Mouse (Mus musculus) midbrain, postnatal 0 days (tissue): Measurements from ENCODE around the gene Fam222a. TPM values are rescaled to one million over a fixed set of nuclear protein-coding genes. Genes with fewer than 3 reads are reported as not detected.

Source experiments
- ATAC-seq: fragments of 200-750 bp; cut with Nextera tagmentation; 2 replicates; pipeline ENCODE4 v1.8.0; 2017; ENCODE audit warnings: moderate number of reproducible peaks, mild to moderate bottlenecking, moderate TSS enrichment, moderate library complexity; ENCODE audit not compliant: low FRiP score
- DNase-seq: peaks from one replicate; pipeline ENCODE4 v3.0.0-alpha.2; 2015; ENCODE audit warnings: low spot score
- H3K27ac ChIP-seq: fragments of 300-500 bp; sonication (generic); 2 replicates; pipeline ENCODE4 v1.5.1; 2014; ENCODE audit warnings: low read depth, mild to moderate bottlenecking, low read length, mixed read lengths
- H3K27me3 ChIP-seq: fragments of 300-500 bp; sonication (generic); 2 replicates; pipeline ENCODE4 v1.6.1; 2014; ENCODE audit warnings: low read length, control low read depth, mixed read lengths; ENCODE audit not compliant: insufficient read depth
- H3K36me3 ChIP-seq: fragments of 300-500 bp; sonication (generic); 2 replicates; pipeline ENCODE4 v1.6.1; 2014; ENCODE audit warnings: low read length, control low read depth, mixed read lengths; ENCODE audit not compliant: insufficient read depth
- H3K4me1 ChIP-seq: fragments of 300-500 bp; sonication (generic); 2 replicates; pipeline ENCODE4 v1.6.1; 2014; ENCODE audit warnings: mild to moderate bottlenecking, control low read depth, antibody characterized with exemption, low read length, mixed read lengths; ENCODE audit not compliant: insufficient read depth
- H3K4me2 ChIP-seq: fragments of 300-500 bp; sonication (generic); 2 replicates; pipeline ENCODE4 v1.6.1; 2014; ENCODE audit warnings: low read depth, mild to moderate bottlenecking, low read length, mixed read lengths; ENCODE audit not compliant: poor library complexity, severe bottlenecking
- H3K4me3 ChIP-seq: fragments of 300-500 bp; sonication (generic); 2 replicates; pipeline ENCODE4 v1.5.1; 2014; ENCODE audit warnings: low read depth, mild to moderate bottlenecking, low read length, moderate library complexity
- H3K9ac ChIP-seq: fragments of 300-500 bp; sonication (generic); replicated peaks from 2 replicates; pipeline ENCODE4 v1.6.1; 2014; ENCODE audit warnings: mild to moderate bottlenecking, low read length, moderate library complexity, mixed read lengths; ENCODE audit not compliant: poor library complexity, severe bottlenecking
- H3K9me3 ChIP-seq: fragments of 300-500 bp; sonication (generic); 2 replicates; pipeline ENCODE4 v1.6.1; 2016; ENCODE audit warnings: low read length, control low read depth
- CTCF ChIP-seq: IDR thresholded peaks from 2 replicates; pipeline ENCODE4 v1.5.1; 2016; ENCODE audit warnings: antibody characterized with exemption, mild to moderate bottlenecking
- WGBS: fragments of 180-500 bp; shearing (Covaris S2); extraction: QIAGEN DNeasy Blood & Tissue Kit; methylation state at CpG from one replicate; pipeline ENCODE4 v1.1.7; 2014; 5-methylcytosine and 5-hydroxymethylcytosine counted together
- polyA plus RNA-seq: library from polyadenylated mRNA; unstranded; fragments of >200 nt; fragmentation: Nextera tagmentation; extraction: Ambion mirVana; gene quantifications from 2 replicates; pipeline ENCODE4 v1.2.1, GENCODE M21; 2015
- total RNA-seq: library from RNA; depleted of rRNA; stranded (reverse); fragments of >200 nt; gene quantifications from 2 replicates; pipeline ENCODE4 v1.2.3, GENCODE M21; 2014; rRNA removed

Gene Fam222a
- 5.6 and 10.4 TPM in 2 replicates for total RNA-seq
- 3.5 and 4.2 TPM in 2 replicates for polyA plus RNA-seq

DNA sequence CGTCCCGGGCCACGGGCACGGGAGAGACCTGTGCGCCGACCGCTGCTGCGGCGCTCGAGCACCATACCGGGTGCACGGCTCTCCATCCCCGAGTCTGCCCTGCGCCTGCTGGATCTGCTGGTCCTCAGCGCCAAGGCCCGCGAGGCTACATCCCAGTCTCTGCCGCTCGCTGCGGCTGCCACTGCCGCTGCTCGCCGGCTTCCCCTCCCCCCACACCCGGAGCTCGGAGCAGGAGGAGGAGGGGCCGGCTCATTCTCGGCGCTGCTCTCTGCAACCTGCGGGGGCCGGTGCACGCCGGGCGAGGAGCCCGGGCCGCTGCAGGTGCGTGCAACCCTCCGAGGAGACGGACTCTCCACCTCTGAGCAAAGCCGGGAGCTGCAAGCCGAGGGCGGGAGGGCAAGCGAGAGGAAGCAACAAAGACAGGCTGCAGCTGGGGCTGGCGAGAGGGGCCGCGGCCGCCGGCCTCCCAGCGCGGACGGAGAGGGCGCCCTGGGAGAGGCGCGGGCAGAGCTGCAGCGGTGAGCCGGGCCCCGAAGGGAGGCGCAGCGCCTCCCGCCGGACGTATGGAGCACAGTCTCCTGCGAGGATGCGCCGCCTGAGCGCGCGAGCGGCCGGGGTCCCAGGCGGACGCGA is at the start of gene Fam222a:
TSS of gene Fam222a (plus strand) at position 452 of the 633 bp plus-strand sequence.
- peak within 1 kb of the TSS; percentile 87 for H3K4me2 ChIP-seq
- H3K27me3 ChIP-seq = no peaks in the 10 kb centered on the region
- H3K4me3 ChIP-seq = peak within 1 kb of the TSS; percentile 88
- peak; percentile 71 for TF ChIP-seq CTCF
- peak within 1 kb of the TSS; percentile 88 for H3K27ac ChIP-seq
- H3K36me3 ChIP-seq = no peaks in the 10 kb centered on the region
- no peaks in the 10 kb centered on the region for H3K9me3 ChIP-seq
- peaks cover 27% of the 10 kb centered on the region for H3K4me1 ChIP-seq
- 0% methylated on average over 49 of the region's 72 CpGs for WGBS
- DNase-seq = peak; percentile 77
- peak within 1 kb of the TSS; percentile 79 for H3K9ac ChIP-seq
- ATAC-seq = peak; percentile 66

DNA sequence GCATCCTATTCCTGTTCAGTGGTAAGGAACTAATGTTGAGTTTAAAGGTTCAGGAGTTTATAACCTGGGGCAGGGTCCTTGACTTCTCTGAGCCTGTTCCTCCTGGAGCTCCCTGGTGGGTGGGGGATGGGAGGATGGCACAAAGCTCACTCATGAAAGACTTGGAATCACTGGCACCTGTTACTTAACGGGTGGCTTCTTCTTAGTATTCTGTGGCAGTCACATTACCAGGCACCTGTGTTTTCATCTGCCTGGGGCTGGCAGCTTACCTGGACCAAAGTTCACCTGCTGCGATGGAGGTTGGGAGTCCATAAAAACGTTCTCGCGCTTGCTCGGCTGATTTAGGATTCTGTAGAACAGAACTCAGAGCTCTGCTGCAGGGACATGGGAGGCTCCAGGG is 39.5 kb upstream of the Fam222a start:
- H3K4me2 ChIP-seq = no peak overlapping the region
- H3K9me3 ChIP-seq = no peaks in the 10 kb centered on the region
- H3K4me3 ChIP-seq = no peak overlapping the region
- no peaks in the 10 kb centered on the region for H3K36me3 ChIP-seq
- no peak for DNase-seq
- H3K27me3 ChIP-seq = no peaks in the 10 kb centered on the region
- no peaks in the 10 kb centered on the region for H3K4me1 ChIP-seq
- ATAC-seq = no peak
- 85% methylated on average over 6 of the region's 6 CpGs for WGBS
- TF ChIP-seq CTCF = no peak
- H3K27ac ChIP-seq = no peak overlapping the region
- no peak overlapping the region for H3K9ac ChIP-seq

DNA sequence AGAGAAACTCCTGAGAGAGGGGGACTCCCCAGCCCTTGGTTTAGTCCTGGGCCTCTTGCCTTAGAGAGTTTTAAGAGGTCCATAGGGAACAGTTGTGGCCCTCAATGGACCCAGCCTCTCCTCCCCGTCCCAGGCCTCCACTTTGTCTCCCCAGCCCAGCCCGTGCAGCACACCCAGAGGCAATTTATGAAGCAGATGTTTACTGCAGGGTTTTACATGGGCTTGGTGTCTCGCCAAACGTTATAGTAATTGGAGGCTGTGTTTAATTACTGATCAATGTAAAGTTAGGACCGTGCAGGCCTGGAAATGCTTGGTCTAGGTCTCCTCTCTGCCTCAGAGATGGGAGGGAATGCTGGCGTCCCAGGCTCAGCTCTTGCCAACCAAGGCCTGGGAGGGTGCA is 37.5 kb upstream of the Fam222a start:
- no peak for TF ChIP-seq CTCF
- no peak for ATAC-seq
- Histone ChIP-seq H3K27ac (no peak overlapping the region), H3K27me3 (no peaks in the 10 kb centered on the region), H3K9me3 (no peaks in the 10 kb centered on the region), H3K4me2 (no peak overlapping the region), H3K9ac (no peak overlapping the region), H3K4me3 (no peak overlapping the region), H3K4me1 (no peaks in the 10 kb centered on the region), H3K36me3 (no peaks in the 10 kb centered on the region)
- WGBS = 71% methylated on average over 6 of the region's 6 CpGs
- DNase-seq = no peak

GRCm38 (mm10) chr5:114532055-114532454 is 35.8 kb upstream of the Fam222a start:
- DNase-seq = no peak
- H3K27ac ChIP-seq = no peak overlapping the region
- no peaks in the 10 kb centered on the region for H3K27me3 ChIP-seq
- no peaks in the 10 kb centered on the region for H3K4me1 ChIP-seq
- WGBS = 79% methylated on average over 6 of the region's 6 CpGs
- H3K4me3 ChIP-seq = no peak overlapping the region
- TF ChIP-seq CTCF = no peak
- H3K9me3 ChIP-seq = no peaks in the 10 kb centered on the region
- H3K9ac ChIP-seq = no peak overlapping the region
- H3K36me3 ChIP-seq = no peaks in the 10 kb centered on the region
- no peak for ATAC-seq
- no peak overlapping the region for H3K4me2 ChIP-seq

DNA sequence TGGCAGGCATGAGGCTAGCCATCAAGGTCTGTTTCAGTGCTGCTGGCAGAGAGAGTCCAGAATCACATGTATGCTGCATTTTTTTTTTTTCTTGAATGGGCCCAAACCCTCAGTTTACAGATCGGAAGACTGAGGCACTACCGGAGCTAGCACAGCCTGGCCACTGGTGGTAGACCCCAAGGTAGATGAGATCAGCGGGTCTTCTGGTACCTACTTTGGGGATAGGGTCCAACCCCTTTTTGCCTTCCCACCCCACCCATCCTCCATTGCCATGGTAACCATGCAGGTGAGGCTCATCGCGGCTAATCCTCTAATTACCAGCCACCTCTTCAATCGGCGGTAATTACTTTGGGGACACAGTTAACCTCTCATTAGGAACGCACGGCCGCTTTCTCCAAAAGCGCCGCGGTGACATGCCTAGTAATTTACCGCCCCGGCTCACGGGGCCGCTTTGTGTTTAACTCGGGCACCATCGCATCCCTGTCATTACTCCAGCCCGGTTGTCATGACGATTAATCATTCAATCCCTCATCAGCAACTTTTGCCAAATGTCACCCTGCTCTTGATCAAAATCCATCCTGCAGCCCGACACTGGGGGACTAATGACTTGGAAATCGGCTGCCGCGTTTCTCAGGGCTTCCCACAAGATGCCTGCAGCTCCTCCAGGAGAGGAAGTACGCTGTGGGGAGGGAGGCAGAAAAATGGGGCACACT is 30.4 kb upstream of the Fam222a start:
- H3K27ac ChIP-seq = no peak overlapping the region
- H3K9me3 ChIP-seq = no peaks in the 10 kb centered on the region
- no peaks in the 10 kb centered on the region for H3K36me3 ChIP-seq
- 6% methylated on average over 26 of the region's 26 CpGs for WGBS
- ATAC-seq (no peak), DNase-seq (peak; percentile 77)
- H3K9ac ChIP-seq = no peak overlapping the region
- 0 out of 2 replicates have a peak, but pooled peaks cover 4% of the 10 kb centered on the region for H3K4me1 ChIP-seq
- peak overlapping the region; percentile 39 for H3K4me2 ChIP-seq
- peak overlapping the region; percentile 12; the same call in 1 of the 2 replicates for H3K4me3 ChIP-seq
- TF ChIP-seq CTCF = no peak; the same call in 1 of the 2 replicates
- H3K27me3 ChIP-seq = no peaks in the 10 kb centered on the region

GRCm38 (mm10) chr5:114538021-114538405 is 29.8 kb upstream of the Fam222a start:
- no peaks in the 10 kb centered on the region for H3K9me3 ChIP-seq
- H3K4me3 ChIP-seq = peak overlapping the region; percentile 12; the same call in 1 of the 2 replicates
- 12% methylated on average over 7 of the region's 8 CpGs for WGBS
- DNase-seq (no peak), ATAC-seq (no peak)
- H3K4me2 ChIP-seq = peak overlapping the region; percentile 39; the same call in 1 of the 2 replicates
- H3K36me3 ChIP-seq = no peaks in the 10 kb centered on the region
- H3K27ac ChIP-seq = no peak overlapping the region
- no peak for TF ChIP-seq CTCF
- no peak overlapping the region for H3K9ac ChIP-seq
- 0 out of 2 replicates have a peak, but pooled peaks cover 4% of the 10 kb centered on the region for H3K4me1 ChIP-seq
- H3K27me3 ChIP-seq = no peaks in the 10 kb centered on the region
